Mouse (Mus musculus) induced T-regulatory cell, adult 2 months (primary cell): Measurements from ENCODE around the gene Trim47.

ENCODE experiments used
- DNase-seq: peaks from one replicate; pipeline ENCODE4 v3.0.0-alpha.2; 2012; ENCODE audit warnings: low read depth

The Trim47 gene

DNA sequence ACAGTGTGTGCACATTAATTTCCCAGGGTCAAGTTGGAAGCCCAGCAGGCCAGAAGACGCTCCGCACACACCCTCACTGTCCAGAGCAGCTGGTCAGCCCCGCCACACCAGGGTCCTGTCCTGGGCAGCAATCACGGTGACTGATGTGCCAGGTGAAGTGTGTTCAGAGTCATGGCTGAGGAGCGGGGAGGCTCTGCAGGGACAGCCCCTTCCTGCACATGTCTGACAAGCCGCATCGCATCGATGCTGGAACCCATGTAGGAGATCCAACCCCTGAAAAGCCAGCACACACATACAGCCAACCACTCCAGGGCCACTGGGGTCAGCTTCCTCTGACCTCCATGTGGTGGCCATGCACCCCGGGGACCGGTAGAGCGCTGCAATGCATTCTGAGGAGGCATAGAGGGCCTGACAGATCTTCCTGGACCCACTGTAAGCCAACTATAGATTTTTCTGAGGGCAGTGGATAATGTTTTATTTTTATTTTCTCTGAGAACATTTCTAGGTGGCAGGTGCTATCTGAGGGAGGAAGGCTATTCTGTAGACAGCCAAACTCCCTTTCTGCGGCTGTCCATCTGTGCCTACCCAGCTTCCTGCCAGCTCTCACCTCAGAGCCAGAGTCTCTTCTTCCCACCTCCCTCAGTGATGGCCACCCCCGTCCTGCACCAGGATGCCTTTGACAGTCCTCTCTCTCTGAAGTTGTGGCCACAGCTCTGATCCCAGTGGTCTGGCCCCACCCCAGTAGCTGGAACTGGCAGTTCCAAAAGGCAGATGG, 65.2 kb downstream of the Trim47 start:
- no peak for DNase-seq

- no peak for DNase-seq
These were observed 66.4 kb downstream of the Trim47 start for GRCm38 (mm10) chr11:116060596-116060995.

- DNase-seq: no peak
These were observed 67.4 kb downstream of the Trim47 start for GRCm38 (mm10) chr11:116059691-116060025.

GRCm38 (mm10) chr11:116058868-116059690, 67.9 kb downstream of the Trim47 start:
- no peak for DNase-seq

GRCm38 (mm10) chr11:116058022-116058614, 68.9 kb downstream of the Trim47 start:
- DNase-seq: no peak

DNA sequence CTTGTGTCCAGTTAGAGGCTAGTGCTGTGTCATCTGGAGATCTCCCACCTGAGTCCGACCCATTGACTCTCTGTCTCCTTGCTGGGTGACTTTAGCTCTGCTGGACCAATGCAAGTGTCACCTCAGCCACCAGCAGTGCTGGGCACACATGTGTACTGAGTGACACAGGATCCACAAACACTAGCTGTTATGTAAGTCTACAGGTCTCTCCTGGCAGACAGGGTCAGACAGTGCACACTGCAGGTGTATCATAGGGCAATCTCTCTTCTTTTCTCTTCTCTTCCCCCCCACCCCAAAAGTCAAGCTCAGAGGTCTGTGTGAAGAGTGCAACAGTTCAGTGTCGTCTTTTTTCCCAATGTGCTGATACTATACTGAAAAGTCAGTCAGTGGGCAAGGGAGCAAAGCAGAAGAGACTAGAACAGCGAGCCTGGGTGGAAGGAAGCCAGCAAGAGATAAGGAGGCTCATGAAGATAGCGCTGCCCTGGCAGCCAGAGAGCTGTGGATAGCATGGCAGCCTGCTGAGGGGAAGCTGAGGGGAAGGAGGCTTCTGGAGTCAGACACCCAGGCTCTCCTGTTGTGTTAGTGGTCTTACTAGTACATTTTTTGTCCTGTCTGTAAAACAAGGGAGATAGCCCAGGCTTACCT, 69.7 kb downstream of the Trim47 start:
- DNase-seq: no peak

DNA sequence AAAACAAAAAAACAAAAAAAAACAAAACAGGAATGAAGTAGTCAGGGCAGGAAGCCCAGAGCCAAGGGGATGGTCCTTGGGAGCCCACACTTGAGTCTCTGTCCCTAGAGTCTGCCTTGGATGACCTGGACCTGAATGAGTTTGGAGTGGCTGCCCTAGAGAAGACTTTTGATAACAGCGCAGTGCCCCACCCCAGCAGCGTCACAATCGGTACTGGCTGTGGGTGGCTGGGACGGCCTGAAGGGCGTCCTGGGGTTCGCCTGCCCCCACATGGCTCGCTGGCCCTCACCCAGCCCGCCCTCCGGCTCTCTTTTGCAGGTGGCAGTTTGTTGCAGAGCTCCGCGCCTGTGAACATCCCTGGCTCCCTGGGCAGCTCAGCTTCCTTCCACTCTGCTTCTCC, 71.1 kb downstream of the Trim47 start:
- no peak for DNase-seq
